Mouse (Mus musculus): Measurements from ENCODE around the gene Cnpy3.
A peak's percentile ranks its signal among the peaks of the same experiment; 100 is the strongest.

Cnpy3 gene

GRCm38 (mm10) chr17:46734055-46734454 is 18.0 kb downstream of the Cnpy3 start:
- Histone ChIP-seq H3K4me3 (replicated peaks; ENCODE audit: low read length) (no peak overlapping the region), H3K27me3 (ENCODE audit: insufficient read depth, low read length) (peaks cover 13% of the 10 kb centered on the region), H3K9me3 (ENCODE audit: low read length) (no peaks in the 10 kb centered on the region), H3K4me1 (replicated peaks; ENCODE audit: low read depth, low read length) (peaks cover 32% of the 10 kb centered on the region), H3K36me3 (ENCODE audit: insufficient read depth, low read length) (peaks cover 37% of the 10 kb centered on the region)
- TF ChIP-seq NANOG (IDR thresholded peaks at IDR 0.05; ENCODE audit: borderline replicate concordance, low read length), result no peak
- no peak for TF ChIP-seq POU5F1 (IDR thresholded peaks at IDR 0.05; ENCODE audit: borderline replicate concordance, low read length)
- TF ChIP-seq CTCF (conservative IDR thresholded peaks at IDR 0.05; ENCODE audit: low read length), result no peak

GRCm38 (mm10) chr17:46728904-46729318 is 23.1 kb downstream of the Cnpy3 start, which contains the start of gene Gnmt:
Gnmt (minus strand) TSS chr17:46729168.
- peaks cover 21% of the 10 kb centered on the region for H3K27me3 ChIP-seq (ENCODE audit: insufficient read depth, low read length)
- H3K9me3 ChIP-seq (ENCODE audit: low read length), result no peaks in the 10 kb centered on the region
- H3K4me1 ChIP-seq (replicated peaks; ENCODE audit: low read depth, low read length), result peaks cover 43% of the 10 kb centered on the region
- TF ChIP-seq POU5F1 (IDR thresholded peaks at IDR 0.05; ENCODE audit: borderline replicate concordance, low read length), result no peak
- H3K4me3 ChIP-seq (replicated peaks; ENCODE audit: low read length), result peak within 1 kb of the TSS; percentile 83
- H3K36me3 ChIP-seq (ENCODE audit: insufficient read depth, low read length), result peaks cover 6% of the 10 kb centered on the region

GRCm38 (mm10) chr17:46728496-46728895 is 23.5 kb downstream of the Cnpy3 start:
- peaks cover 21% of the 10 kb centered on the region for H3K27me3 ChIP-seq (ENCODE audit: insufficient read depth, low read length)
- peak overlapping the region; percentile 83 for H3K4me3 ChIP-seq (replicated peaks; ENCODE audit: low read length)
- H3K36me3 ChIP-seq (ENCODE audit: insufficient read depth, low read length), result peaks cover 8% of the 10 kb centered on the region
- H3K4me1 ChIP-seq (replicated peaks; ENCODE audit: low read depth, low read length), result peaks cover 43% of the 10 kb centered on the region
- TF ChIP-seq CTCF (conservative IDR thresholded peaks at IDR 0.05; ENCODE audit: low read length) (no peak), POU5F1 (IDR thresholded peaks at IDR 0.05; ENCODE audit: borderline replicate concordance, low read length) (no peak), NANOG (IDR thresholded peaks at IDR 0.05; ENCODE audit: borderline replicate concordance, low read length) (no peak)
- no peaks in the 10 kb centered on the region for H3K9me3 ChIP-seq (ENCODE audit: low read length)

- no peaks in the 10 kb centered on the region for H3K9me3 ChIP-seq (ENCODE audit: low read length)
- peaks cover 21% of the 10 kb centered on the region for H3K27me3 ChIP-seq (ENCODE audit: insufficient read depth, low read length)
- H3K4me3 ChIP-seq (replicated peaks; ENCODE audit: low read length), result no peak overlapping the region
- H3K36me3 ChIP-seq (ENCODE audit: insufficient read depth, low read length), result peaks cover 12% of the 10 kb centered on the region
- H3K4me1 ChIP-seq (replicated peaks; ENCODE audit: low read depth, low read length), result peaks cover 43% of the 10 kb centered on the region
- no peak for TF ChIP-seq POU5F1 (IDR thresholded peaks at IDR 0.05; ENCODE audit: borderline replicate concordance, low read length)
- peak; percentile 81 for TF ChIP-seq CTCF (conservative IDR thresholded peaks at IDR 0.05; ENCODE audit: low read length)
These were observed 24.0 kb downstream of the Cnpy3 start for GRCm38 (mm10) chr17:46728021-46728420.

- Histone ChIP-seq H3K4me3 (replicated peaks; ENCODE audit: low read length) (no peak overlapping the region), H3K9me3 (ENCODE audit: low read length) (no peaks in the 10 kb centered on the region), H3K4me1 (replicated peaks; ENCODE audit: low read depth, low read length) (peaks cover 43% of the 10 kb centered on the region), H3K36me3 (ENCODE audit: insufficient read depth, low read length) (peaks cover 17% of the 10 kb centered on the region), H3K27me3 (ENCODE audit: insufficient read depth, low read length) (peaks cover 21% of the 10 kb centered on the region)
- no peak for TF ChIP-seq POU5F1 (IDR thresholded peaks at IDR 0.05; ENCODE audit: borderline replicate concordance, low read length)
- TF ChIP-seq NANOG (IDR thresholded peaks at IDR 0.05; ENCODE audit: borderline replicate concordance, low read length), result no peak
- TF ChIP-seq CTCF (conservative IDR thresholded peaks at IDR 0.05; ENCODE audit: low read length), result no peak
These were observed 24.7 kb downstream of the Cnpy3 start for GRCm38 (mm10) chr17:46727271-46727670.

GRCm38 (mm10) chr17:46725731-46726645 is 26.0 kb downstream of the Cnpy3 start:
- Histone ChIP-seq H3K27me3 (ENCODE audit: insufficient read depth, low read length) (peaks cover 21% of the 10 kb centered on the region), H3K9me3 (ENCODE audit: low read length) (no peaks in the 10 kb centered on the region), H3K36me3 (ENCODE audit: insufficient read depth, low read length) (peaks cover 30% of the 10 kb centered on the region), H3K4me1 (replicated peaks; ENCODE audit: low read depth, low read length) (peaks cover 43% of the 10 kb centered on the region), H3K4me3 (replicated peaks; ENCODE audit: low read length) (no peak overlapping the region)
- TF ChIP-seq CTCF (conservative IDR thresholded peaks at IDR 0.05; ENCODE audit: low read length), result no peak
- no peak for TF ChIP-seq POU5F1 (IDR thresholded peaks at IDR 0.05; ENCODE audit: borderline replicate concordance, low read length)
- TF ChIP-seq NANOG (IDR thresholded peaks at IDR 0.05; ENCODE audit: borderline replicate concordance, low read length), result no peak

GRCm38 (mm10) chr17:46725273-46725672 is 26.7 kb downstream of the Cnpy3 start:
- H3K9me3 ChIP-seq (ENCODE audit: low read length), result no peaks in the 10 kb centered on the region
- no peak for TF ChIP-seq POU5F1 (IDR thresholded peaks at IDR 0.05; ENCODE audit: borderline replicate concordance, low read length)
- TF ChIP-seq CTCF (conservative IDR thresholded peaks at IDR 0.05; ENCODE audit: low read length), result peak; percentile 62
- TF ChIP-seq NANOG (IDR thresholded peaks at IDR 0.05; ENCODE audit: borderline replicate concordance, low read length), result no peak
- peaks cover 18% of the 10 kb centered on the region for H3K27me3 ChIP-seq (ENCODE audit: insufficient read depth, low read length)

GRCm38 (mm10) chr17:46724477-46725084 is 27.4 kb downstream of the Cnpy3 start:
- Histone ChIP-seq H3K27me3 (ENCODE audit: insufficient read depth, low read length) (peaks cover 13% of the 10 kb centered on the region), H3K9me3 (ENCODE audit: low read length) (no peaks in the 10 kb centered on the region), H3K4me3 (replicated peaks; ENCODE audit: low read length) (no peak overlapping the region), H3K4me1 (replicated peaks; ENCODE audit: low read depth, low read length) (peaks cover 49% of the 10 kb centered on the region), H3K36me3 (ENCODE audit: insufficient read depth, low read length) (peaks cover 32% of the 10 kb centered on the region)
- no peak for TF ChIP-seq NANOG (IDR thresholded peaks at IDR 0.05; ENCODE audit: borderline replicate concordance, low read length)
- no peak for TF ChIP-seq CTCF (conservative IDR thresholded peaks at IDR 0.05; ENCODE audit: low read length)
- no peak for TF ChIP-seq POU5F1 (IDR thresholded peaks at IDR 0.05; ENCODE audit: borderline replicate concordance, low read length)

More at GRCm38 (mm10) chr17:46725273-46725672, 26.7 kb downstream of the Cnpy3 start:
- Histone ChIP-seq H3K36me3 (ENCODE audit: insufficient read depth, low read length) (peaks cover 32% of the 10 kb centered on the region), H3K4me3 (replicated peaks; ENCODE audit: low read length) (peak overlapping the region; percentile 46), H3K4me1 (replicated peaks; ENCODE audit: low read depth, low read length) (peaks cover 49% of the 10 kb centered on the region)

Measured in E14TG2a.4 (cell line).